Mouse (Mus musculus) R1 (cell line): ENCODE data around the gene Mrgprb5.
A peak's percentile ranks its signal among the peaks of the same experiment; 100 is the strongest.

ENCODE experiments used
- DNase-seq: peaks from one replicate; pipeline ENCODE4 v3.0.0-alpha.2; 2018; ENCODE audit warnings: low read depth, low spot score

The Mrgprb5 gene

DNA sequence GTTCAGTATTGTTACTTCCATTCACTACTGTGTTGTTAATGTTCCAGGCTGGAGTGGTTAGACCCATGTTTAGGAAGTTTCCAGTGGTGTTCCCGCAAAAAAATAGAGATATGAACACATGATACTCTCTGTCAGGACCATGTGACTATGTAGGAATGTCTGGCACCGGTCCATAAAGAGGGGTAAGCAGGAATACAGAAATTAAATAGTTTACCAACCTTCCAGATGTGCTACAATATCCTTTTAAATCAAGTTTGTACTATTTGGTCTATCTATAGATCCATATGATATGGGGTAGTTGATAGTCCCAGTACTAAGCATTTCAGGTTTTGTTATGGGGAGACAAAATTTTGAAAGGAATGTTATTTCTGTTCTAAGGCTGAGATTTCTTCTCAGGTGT is at the start of gene Mrgprb5:
TSS of gene Mrgprb5 (minus strand) at position 101 of the 400 bp plus-strand sequence.
- DNase-seq: no peak

DNA sequence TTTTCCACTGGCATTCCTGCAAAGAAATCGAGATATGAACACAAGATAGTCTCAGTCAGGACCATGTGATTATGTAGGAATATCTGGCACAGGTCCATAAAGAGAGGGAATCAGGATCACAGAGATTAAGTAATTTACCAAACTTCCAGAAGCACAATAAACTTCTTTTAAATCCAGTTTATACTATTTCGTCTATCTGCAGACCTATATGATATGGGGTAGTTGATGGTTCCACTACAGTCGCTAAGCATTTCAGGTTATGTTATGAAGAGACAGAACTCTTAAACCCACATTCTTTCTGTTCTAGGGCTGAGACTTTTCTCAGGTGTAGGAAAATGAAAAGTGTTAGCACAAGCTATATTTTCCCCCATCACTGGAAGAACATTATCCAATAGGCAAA is 30.4 kb upstream of the Mrgprb5 start, which contains the start of gene Mrgprb4:
TSS of gene Mrgprb4 (minus strand) at position 101 of the 400 bp plus-strand sequence.
- DNase-seq: no peak

DNA sequence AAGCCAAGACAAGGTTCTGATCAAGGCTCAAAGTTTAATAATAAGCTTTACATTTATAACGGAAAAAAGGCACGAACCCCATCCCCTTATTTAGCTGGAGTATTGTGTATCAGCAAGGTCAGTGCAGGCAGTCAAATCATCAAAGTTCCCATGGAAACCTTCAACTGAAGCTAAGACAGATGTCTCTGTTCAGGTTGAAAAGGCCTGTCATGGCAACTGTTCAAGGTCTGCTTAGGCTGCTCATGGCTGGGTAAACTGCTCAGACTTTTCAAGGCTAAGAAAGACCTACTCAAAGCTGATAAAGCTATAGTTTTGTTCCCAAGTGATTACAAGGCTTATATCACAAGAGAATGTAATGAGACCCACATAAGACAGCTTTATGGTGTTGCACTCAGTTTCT is 1.3 kb downstream of the Mrgprb5 start:
- no peak for DNase-seq

DNA sequence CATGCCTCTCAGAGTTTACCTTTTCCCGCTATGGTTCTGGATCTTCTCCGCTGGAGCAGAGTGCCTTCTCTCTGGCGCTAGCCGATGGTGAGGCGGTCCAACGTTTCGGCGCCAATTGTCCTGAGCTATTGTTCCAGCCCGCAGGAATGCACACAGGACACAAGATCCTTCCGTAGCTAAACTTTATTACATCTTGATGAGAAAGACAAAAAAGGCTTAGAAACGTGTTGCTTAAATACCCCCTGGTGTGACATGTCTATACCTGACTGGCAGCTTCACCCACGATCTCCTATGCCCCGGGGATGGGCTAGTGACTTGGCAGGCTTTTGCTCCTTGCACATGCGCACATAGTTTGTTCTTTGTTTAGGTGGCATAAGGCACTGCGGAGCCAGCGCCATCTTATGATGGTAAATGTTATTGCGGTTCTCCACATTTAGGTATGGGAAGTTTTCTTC is 30.5 kb downstream of the Mrgprb5 start:
- DNase-seq: peak; percentile 66

DNA sequence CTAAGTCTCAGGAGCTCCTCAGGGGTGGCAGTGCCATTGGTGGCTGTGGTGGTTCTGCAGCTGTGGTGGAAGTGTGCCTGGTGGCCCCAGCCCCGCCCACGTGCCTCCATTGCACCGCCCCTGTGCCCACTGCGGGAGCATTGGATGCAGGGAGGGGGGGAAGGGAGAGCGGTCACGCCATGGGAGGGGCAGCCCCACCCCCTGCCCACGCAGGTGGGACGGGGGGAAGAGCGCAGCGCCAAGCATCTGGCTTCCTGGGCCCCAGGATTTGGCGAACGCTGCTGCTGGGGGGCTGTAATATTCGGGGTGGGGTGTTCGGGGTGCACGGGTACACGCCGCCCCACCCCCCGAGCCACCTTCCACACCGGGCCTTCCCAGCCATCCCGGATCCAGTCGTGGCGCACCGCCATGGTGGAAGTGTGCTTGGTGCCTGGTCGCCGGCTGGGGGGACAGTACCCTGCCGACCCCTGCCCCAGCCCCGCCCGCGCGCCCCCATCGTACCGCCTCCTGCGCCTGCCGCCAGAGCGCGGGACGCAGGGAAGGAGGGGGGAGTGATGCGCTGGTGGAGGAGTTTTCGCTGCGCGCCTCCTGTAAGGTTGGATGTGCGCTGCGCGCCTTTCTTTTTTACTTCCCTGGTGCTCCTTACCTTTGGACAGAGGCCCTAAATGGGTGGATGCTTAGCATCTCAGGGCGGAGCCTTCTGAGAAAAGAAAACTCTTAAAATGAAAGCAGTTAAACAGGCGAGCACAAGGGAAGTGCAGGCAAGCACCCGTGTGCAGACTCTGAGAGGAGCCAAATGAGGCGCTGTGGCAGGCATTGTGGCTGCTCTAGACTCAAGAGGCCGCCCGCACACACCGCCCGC is 31.4 kb downstream of the Mrgprb5 start:
- DNase-seq: peak; percentile 55

DNA sequence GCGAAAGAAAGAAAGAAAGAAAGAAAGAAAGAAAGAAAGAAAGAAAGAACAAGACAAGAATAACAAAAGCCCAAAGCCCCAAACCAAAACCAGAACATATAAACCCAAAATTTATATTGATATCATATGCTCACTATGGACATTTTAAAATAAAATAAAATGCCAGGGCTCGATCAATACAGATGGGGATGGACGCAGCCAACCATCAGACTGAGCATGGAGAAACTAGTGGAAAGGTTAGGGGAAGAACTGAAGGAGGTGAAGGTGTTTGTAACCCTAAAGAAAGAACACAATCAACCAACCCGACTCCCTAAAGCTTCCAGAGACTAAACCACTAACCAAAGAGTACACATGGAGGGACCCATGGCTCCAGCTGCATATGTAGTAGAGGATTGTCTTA is 36.1 kb downstream of the Mrgprb5 start:
- DNase-seq: no peak

DNA sequence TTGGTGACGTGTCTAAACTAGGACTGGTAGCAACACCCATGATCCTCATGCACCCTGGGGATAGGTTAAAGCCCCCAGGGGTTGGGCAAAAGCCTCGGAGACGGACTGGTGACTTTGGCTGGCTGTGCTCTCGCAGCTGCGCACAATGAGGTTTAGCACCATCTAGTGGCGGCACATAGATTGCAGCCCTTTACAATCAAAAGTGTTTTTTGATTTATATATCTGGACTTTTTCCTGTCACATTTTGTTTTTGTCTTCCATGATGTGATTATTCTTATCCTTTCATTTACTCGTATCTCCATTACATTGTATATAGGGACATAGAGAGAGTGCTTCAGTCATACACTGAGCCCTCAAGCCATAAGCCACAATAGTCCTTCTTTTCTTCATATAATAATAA is 36.6 kb downstream of the Mrgprb5 start:
- DNase-seq: peak; percentile 9

DNA sequence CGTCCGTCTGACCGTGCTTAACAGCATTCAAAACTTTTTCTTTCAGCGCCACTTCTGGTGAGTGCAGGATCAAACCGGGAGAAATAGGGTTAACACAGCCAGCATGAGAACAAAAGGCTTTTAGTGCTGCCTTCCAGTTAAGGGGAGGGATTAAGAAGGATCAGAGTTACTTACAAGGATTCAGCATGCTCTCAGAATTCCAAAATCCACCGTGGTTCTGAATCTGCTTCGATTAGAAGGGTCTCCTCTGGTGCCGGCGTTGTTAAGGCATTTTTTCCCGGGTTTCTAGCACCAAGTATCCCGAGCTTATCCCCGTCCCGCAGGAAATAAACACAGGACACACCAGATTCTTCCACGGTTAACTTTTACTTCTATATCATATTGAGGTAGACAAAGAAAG is 37.0 kb downstream of the Mrgprb5 start:
- DNase-seq: peak; percentile 45

DNA sequence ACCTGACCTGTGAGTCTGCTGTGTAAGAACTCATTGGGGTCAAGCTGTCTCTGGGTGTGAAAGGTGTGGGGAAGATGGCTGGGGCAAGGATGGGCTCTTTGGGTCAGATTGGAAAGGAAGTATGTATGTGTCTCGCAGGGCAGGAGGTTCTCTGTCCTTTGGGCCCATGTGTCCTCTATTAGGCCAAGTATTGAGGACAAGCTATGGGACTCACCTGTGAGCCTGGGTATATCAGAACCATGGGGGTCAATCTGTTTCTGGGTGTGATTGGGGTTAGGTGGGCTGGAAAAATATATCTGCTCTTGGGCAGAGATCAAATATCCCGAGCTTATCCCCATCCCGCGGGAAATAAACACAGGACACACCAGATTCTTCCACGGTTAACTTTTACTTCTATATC is 45.0 kb downstream of the Mrgprb5 start:
- DNase-seq: no peak
